Mouse (Mus musculus) MEL (cell line): ENCODE measurements at regions not wholly inside any gene's neighbourhood (a gene's known extent, or its start where the extent isn't known, plus 50 kb on each side); places are given as distances from the start of the nearest gene placed in this dataset.

Experiments used
- DNase-seq: peaks from one replicate; pipeline ENCODE4 v3.0.0; 2011; ENCODE audit warnings: low read depth, low spot score
- H3K27ac ChIP-seq: 2 replicates; pipeline ENCODE4 v1.5.1; 2012; ENCODE audit warnings: low read depth, mild to moderate bottlenecking, control low read depth, low read length, moderate library complexity; ENCODE audit not compliant: control insufficient read depth
- H3K27me3 ChIP-seq, 2 experiments: fragments of 150-350 bp in 1 of 2; sonication (generic) in 1 of 2; 2 replicates each; pipeline ENCODE4 v1.6.1; 2012; ENCODE audit warnings: low read length in 2 of 2, mild to moderate bottlenecking in 2 of 2, improper control_type of control experiment in 1 of 2, moderate library complexity in 1 of 2; ENCODE audit not compliant: insufficient read depth in 2 of 2, control insufficient read depth in 1 of 2
- H3K36me3 ChIP-seq, 2 experiments: 2 replicates each; pipeline ENCODE4 v1.6.1; 2012 to 2014; ENCODE audit warnings: low read length in 2 of 2, improper control_type of control experiment in 1 of 2, inconsistent platforms in 1 of 2, mild to moderate bottlenecking in 1 of 2; ENCODE audit not compliant: insufficient read depth in 2 of 2, control insufficient read depth in 1 of 2
- H3K4me1 ChIP-seq, 2 experiments: fragments of 150-350 bp in 1 of 2; sonication (generic) in 1 of 2; 2 replicates each; pipeline ENCODE4 v1.6.1; 2012; ENCODE audit warnings: low read length in 2 of 2, improper control_type of control experiment in 1 of 2, mild to moderate bottlenecking in 1 of 2; ENCODE audit not compliant: insufficient read depth in 2 of 2, control insufficient read depth in 1 of 2
- H3K4me3 ChIP-seq, 2 experiments: fragments of 150-350 bp in 1 of 2; sonication (generic) in 1 of 2; 2 replicates each; pipeline ENCODE4 v1.5.1; 2012; ENCODE audit warnings: low read depth in 2 of 2, low read length in 2 of 2, mild to moderate bottlenecking in 2 of 2, moderate library complexity in 2 of 2, control low read depth in 1 of 2, improper control_type of control experiment in 1 of 2; ENCODE audit not compliant: control insufficient read depth in 1 of 2, insufficient read depth in 1 of 2
- H3K79me2 ChIP-seq: 2 replicates; pipeline ENCODE4 v1.6.1; 2012; ENCODE audit warnings: mild to moderate bottlenecking, low read length, moderate library complexity; ENCODE audit not compliant: control insufficient read depth, poor library complexity, insufficient read depth
- H3K9ac ChIP-seq: 2 replicates; pipeline ENCODE4 v1.6.1; 2012; ENCODE audit warnings: low read depth, mild to moderate bottlenecking, control low read depth, low read length, moderate library complexity; ENCODE audit not compliant: control insufficient read depth, poor library complexity, severe bottlenecking
- H3K9me3 ChIP-seq: fragments of 150-350 bp; sonication (generic); replicated peaks from 2 replicates; pipeline ENCODE4 v1.6.1; 2012; ENCODE audit warnings: mild to moderate bottlenecking, low read length, improper control_type of control experiment, moderate library complexity; ENCODE audit not compliant: insufficient read depth
- BHLHE40 ChIP-seq: IDR thresholded peaks from 2 replicates; pipeline ENCODE4 v1.6.1; 2012; ENCODE audit warnings: low read depth, mild to moderate bottlenecking, inconsistent platforms, low read length, improper control_type of control experiment, borderline replicate concordance
- CTCF ChIP-seq, 3 experiments: IDR thresholded peaks in 2 of 3; conservative IDR thresholded peaks in 1 of 3; 2 replicates each; pipeline ENCODE4 v1.5.1; 2011 to 2012; ENCODE audit warnings: low read length in 3 of 3, low read depth in 2 of 3, mild to moderate bottlenecking in 2 of 3, improper control_type of control experiment in 1 of 3, inconsistent platforms in 1 of 3, mixed read lengths in 1 of 3, moderate library complexity in 1 of 3; ENCODE audit not compliant: control insufficient read depth in 1 of 3, insufficient read depth in 1 of 3, poor library complexity in 1 of 3, severe bottlenecking in 1 of 3
- E2F4 ChIP-seq: IDR thresholded peaks from 2 replicates; pipeline ENCODE4 v1.6.1; 2011; ENCODE audit warnings: low read depth, low read length, improper control_type of control experiment, borderline replicate concordance
- ELF1 ChIP-seq: IDR thresholded peaks from 2 replicates; pipeline ENCODE4 v1.6.1; 2014; ENCODE audit warnings: low read depth, mild to moderate bottlenecking, inconsistent platforms, low read length, improper control_type of control experiment, moderate library complexity
- HCFC1 ChIP-seq: IDR thresholded peaks from 2 replicates; pipeline ENCODE4 v1.6.1; 2012; ENCODE audit warnings: low read depth, mild to moderate bottlenecking, inconsistent platforms, low read length, improper control_type of control experiment, moderate library complexity
- KAT2A ChIP-seq: conservative IDR thresholded peaks from 2 replicates; pipeline ENCODE4 v1.6.1; 2012; ENCODE audit warnings: low read depth, low read length, improper control_type of control experiment, inconsistent platforms
- MYC ChIP-seq: IDR thresholded peaks from 2 replicates; pipeline ENCODE4 v1.6.1; 2011; ENCODE audit warnings: low read depth, mild to moderate bottlenecking, low read length, improper control_type of control experiment, moderate library complexity
- NELFE ChIP-seq: IDR thresholded peaks from 2 replicates; pipeline ENCODE4 v1.6.1; 2011; ENCODE audit warnings: low read depth, low read length, improper control_type of control experiment
- NRF1 ChIP-seq: IDR thresholded peaks from 2 replicates; pipeline ENCODE4 v1.6.1; 2014; ENCODE audit warnings: low read depth, mild to moderate bottlenecking, inconsistent platforms, low read length, improper control_type of control experiment, moderate library complexity; ENCODE audit not compliant: poor library complexity, insufficient read depth, severe bottlenecking
- POLR2AphosphoS5 ChIP-seq: IDR thresholded peaks from 2 replicates; pipeline ENCODE4 v1.6.1; 2012; ENCODE audit warnings: low read depth, borderline replicate concordance, mild to moderate bottlenecking, inconsistent platforms, low read length, moderate library complexity, mixed read lengths
- SIN3A ChIP-seq: IDR thresholded peaks from 2 replicates; pipeline ENCODE4 v1.6.1; 2012; ENCODE audit warnings: low read length, improper control_type of control experiment, inconsistent platforms
- SMC3 ChIP-seq: IDR thresholded peaks from 2 replicates; pipeline ENCODE4 v1.6.1; 2011; ENCODE audit warnings: low read depth, low read length, improper control_type of control experiment
- TAL1 ChIP-seq: IDR thresholded peaks from 2 replicates; pipeline ENCODE4 v1.6.1; 2012; ENCODE audit warnings: mild to moderate bottlenecking, inconsistent platforms, low read length, moderate library complexity, mixed read lengths
- TBP ChIP-seq: IDR thresholded peaks from 2 replicates; pipeline ENCODE4 v1.8.0; 2011; ENCODE audit warnings: low read depth, low read length, improper control_type of control experiment
- TCF12 ChIP-seq: IDR thresholded peaks from 2 replicates; pipeline ENCODE4 v1.6.1; 2014; ENCODE audit warnings: low read depth, mild to moderate bottlenecking, inconsistent platforms, low read length, improper control_type of control experiment, moderate library complexity
- USF2 ChIP-seq, 2 experiments: IDR thresholded peaks; 2 replicates each; pipeline ENCODE4 v1.6.1; 2011 to 2012; ENCODE audit warnings: improper control_type of control experiment in 2 of 2, low read length in 2 of 2, borderline replicate concordance in 1 of 2, inconsistent platforms in 1 of 2, low read depth in 1 of 2, mild to moderate bottlenecking in 1 of 2; ENCODE audit not compliant: insufficient read depth in 1 of 2
- ZKSCAN1 ChIP-seq: IDR thresholded peaks from 2 replicates; pipeline ENCODE4 v1.6.1; 2012; ENCODE audit warnings: low read depth, mild to moderate bottlenecking, inconsistent platforms, low read length, improper control_type of control experiment, moderate library complexity
- ZMIZ1 ChIP-seq: IDR thresholded peaks from 2 replicates; pipeline ENCODE4 v1.6.1; 2012; ENCODE audit warnings: low read depth, mild to moderate bottlenecking, inconsistent platforms, low read length, improper control_type of control experiment, moderate library complexity
- ZNF384 ChIP-seq: IDR thresholded peaks from 2 replicates; pipeline ENCODE4 v1.6.1; 2012; ENCODE audit warnings: low read depth, mild to moderate bottlenecking, inconsistent platforms, low read length, improper control_type of control experiment

DNA sequence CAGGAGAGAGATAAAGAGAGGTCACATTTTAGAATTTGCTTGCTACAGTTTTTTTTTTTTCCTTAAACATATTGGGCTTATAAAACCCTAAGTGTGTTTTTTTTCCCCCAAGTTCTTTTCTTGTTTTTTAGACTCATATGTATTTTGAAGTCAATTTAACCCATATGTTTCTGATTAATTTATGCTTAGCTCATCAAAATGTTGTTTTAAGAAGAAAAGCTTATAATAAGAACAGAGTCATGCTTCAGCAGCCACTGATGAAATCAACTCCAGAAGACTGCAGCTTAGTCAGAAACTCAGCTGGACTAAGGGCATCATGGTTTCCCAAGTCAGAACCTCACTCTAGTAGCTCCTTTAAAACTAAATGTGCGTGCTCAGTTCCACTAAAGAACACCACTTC is 454.7 kb upstream of the Jag1 start:
- Histone ChIP-seq H3K36me3 (no peaks in the 10 kb centered on the region), H3K9me3 (no peaks in the 10 kb centered on the region), H3K4me3 (no peak overlapping the region), H3K27me3 (no peaks in the 10 kb centered on the region), H3K4me1 (no peaks in the 10 kb centered on the region), H3K9ac (no peak overlapping the region), H3K27ac (no peak overlapping the region), H3K79me2 (no peaks in the 10 kb centered on the region)
- TF ChIP-seq HCFC1 (no peak), KAT2A (no peak), ZNF384 (no peak), E2F4 (no peak), TCF12 (no peak), ELF1 (no peak), ZKSCAN1 (no peak)
- no peak for DNase-seq

DNA sequence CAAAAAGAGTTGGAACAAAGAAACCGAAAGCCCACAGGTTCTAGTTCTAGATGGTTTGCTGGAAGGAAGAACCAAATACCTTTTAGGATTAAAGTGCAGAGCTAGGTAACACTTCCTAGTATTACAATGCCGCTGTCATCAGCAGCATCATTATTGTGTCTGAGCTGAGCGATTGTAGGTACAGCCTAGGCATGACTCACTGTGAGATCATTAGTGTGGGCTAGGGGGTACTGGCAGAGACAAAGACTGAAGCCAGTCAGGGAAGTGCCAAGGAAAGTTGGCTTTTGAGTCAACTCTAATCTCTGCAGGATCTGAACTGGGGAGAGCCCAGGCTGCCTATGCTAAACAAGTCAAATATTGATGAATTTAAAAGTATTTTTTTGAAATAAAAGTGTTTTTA is 450.2 kb upstream of the Jag1 start:
- Histone ChIP-seq H3K27me3 (no peaks in the 10 kb centered on the region), H3K79me2 (no peaks in the 10 kb centered on the region), H3K4me3 (no peak overlapping the region), H3K4me1 (no peaks in the 10 kb centered on the region), H3K27ac (no peak overlapping the region), H3K9me3 (no peaks in the 10 kb centered on the region), H3K9ac (no peak overlapping the region), H3K36me3 (no peaks in the 10 kb centered on the region)
- TF ChIP-seq TAL1: no peak
- TF ChIP-seq MYC: no peak
- no peak for TF ChIP-seq POLR2AphosphoS5
- TF ChIP-seq BHLHE40: no peak
- TF ChIP-seq USF2 (IDR thresholded peaks at IDR 0.05; ENCODE audit: borderline replicate concordance in 1 of 2, insufficient read depth in 1 of 2, low read depth in 1 of 2, low read length in 2 of 2): no peak
- TF ChIP-seq NELFE: no peak
- TF ChIP-seq ZMIZ1: no peak
- no peak for TF ChIP-seq CTCF (IDR thresholded peaks at IDR 0.05 in 2 of 3, conservative IDR thresholded peaks at IDR 0.05 in 1 of 3; ENCODE audit: control insufficient read depth in 1 of 3, insufficient read depth in 1 of 3, low read depth in 2 of 3, low read length in 3 of 3, poor library complexity in 1 of 3, severe bottlenecking in 1 of 3)
- no peak for TF ChIP-seq HCFC1
- no peak for TF ChIP-seq SMC3
- no peak for TF ChIP-seq SIN3A
- TF ChIP-seq TBP: no peak
- no peak for TF ChIP-seq TCF12
- no peak for TF ChIP-seq NRF1
- no peak for DNase-seq
